Mouse (Mus musculus): ENCODE data around the gene Acadm. TPM values are rescaled to one million over a fixed set of nuclear protein-coding genes. Genes with fewer than 3 reads are reported as not detected.
A peak's percentile ranks its signal among the peaks of the same experiment; 100 is the strongest.

The Acadm gene
- total and polyA plus RNA-seq, 3 experiments = 78.5 to 224 (median 199) TPM

DNA sequence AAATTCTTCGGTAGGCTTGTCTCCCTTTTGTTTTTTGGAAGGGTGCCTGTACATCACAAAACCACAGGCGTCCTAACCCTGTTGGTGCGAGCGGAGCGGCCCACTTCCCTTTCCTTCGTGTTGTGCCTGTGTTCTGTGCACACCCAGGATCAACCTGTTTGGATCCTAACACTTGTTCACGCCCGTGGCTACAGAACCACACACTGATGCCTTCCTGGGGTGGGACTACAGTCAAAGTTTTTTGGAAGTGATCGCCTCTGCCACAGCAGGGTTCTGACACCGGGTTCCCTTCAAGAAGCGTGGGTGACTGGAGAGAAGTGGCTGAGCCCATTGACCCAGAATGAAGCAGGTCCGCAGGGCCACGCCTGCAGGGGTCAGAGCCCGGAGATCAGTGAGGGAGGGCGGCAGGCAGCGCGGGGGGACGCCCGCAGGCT is 514 bp downstream of the Acadm start (continued):
- TF ChIP-seq ETS1 (conservative IDR thresholded peaks at IDR 0.05; ENCODE audit: low read depth, low read length) (peak; percentile 16; the same call in 1 of the 2 replicates), TCF12 (IDR thresholded peaks at IDR 0.05; ENCODE audit: low read depth, low read length) (no peak), KAT2A (IDR thresholded peaks at IDR 0.05; ENCODE audit: insufficient replicate concordance, low read length) (0 out of 2 replicates have a peak, but pooled peaks have one; percentile 56), CHD2 (IDR thresholded peaks at IDR 0.05; ENCODE audit: low read length) (0 out of 2 replicates have a peak, but pooled peaks have one; percentile 9), CHD1 (IDR thresholded peaks at IDR 0.05; ENCODE audit: low read depth, low read length) (no peak; the same call in none of the 2 replicates), ZKSCAN1 (IDR thresholded peaks at IDR 0.05; ENCODE audit: borderline replicate concordance, low read depth, low read length) (no peak), JUND (conservative IDR thresholded peaks at IDR 0.05; ENCODE audit: low read depth, low read length) (no peak)

DNA sequence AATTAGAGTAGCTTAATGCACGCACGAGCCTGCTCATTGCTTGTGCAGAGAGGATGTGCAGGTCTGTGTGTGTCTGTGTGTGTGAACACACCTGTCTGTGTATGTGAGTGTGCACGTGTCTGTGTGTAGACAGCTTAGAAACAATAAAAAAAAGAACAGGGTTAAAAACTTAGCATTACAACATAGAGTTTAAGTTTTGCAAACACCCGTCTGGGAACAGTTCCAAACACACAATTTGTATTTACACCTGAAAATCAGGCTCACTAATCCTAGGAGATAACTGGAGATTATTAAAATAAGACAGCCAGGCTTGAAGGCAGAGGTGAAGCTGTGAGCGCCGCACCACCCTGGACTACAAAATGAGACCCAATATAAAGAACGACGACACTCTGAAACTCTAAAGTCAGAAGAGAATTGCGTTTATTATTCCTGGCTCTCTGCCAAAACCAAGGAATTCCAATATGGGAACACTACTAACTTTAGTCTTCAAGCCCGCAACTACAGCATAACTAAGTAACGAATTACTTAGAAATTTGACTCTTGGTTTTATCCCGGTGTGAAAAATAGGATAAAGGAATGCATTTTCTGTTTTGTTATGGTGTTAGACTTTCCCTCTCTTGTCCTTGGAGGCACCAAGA is 1.3 kb downstream of the Acadm start:
- Histone ChIP-seq H3K36me3 (replicated peaks in 1 of 2; ENCODE audit: control insufficient read depth in 1 of 2, insufficient read depth in 1 of 2, low read length in 1 of 2) (peaks cover 20 to 39% of the 10 kb centered on the region in 2 experiments), H3K27me3 (replicated peaks) (peaks cover 1% of the 10 kb centered on the region), H3K9ac (ENCODE audit: insufficient read depth, low read depth) (peak overlapping the region; percentile 47), H3K4me2 (ENCODE audit: insufficient read depth, low read depth, poor library complexity, severe bottlenecking) (peak overlapping the region; percentile 66), H3K4me3 (replicated peaks in 1 of 3; ENCODE audit: low read depth in 2 of 3, low read length in 2 of 3, poor library complexity in 1 of 3) (peak overlapping the region; percentile 69 to 92 (median 75)), H3K9me3 (replicated peaks; ENCODE audit: low read length) (no peaks in the 10 kb centered on the region), H3K79me2 (replicated peaks; ENCODE audit: control insufficient read depth, extremely low read depth, insufficient read depth, poor library complexity, severe bottlenecking) (peaks cover 13% of the 10 kb centered on the region), H3K27ac (ENCODE audit: insufficient read depth, low read depth) (no peak overlapping the region), H3K4me1 (ENCODE audit: control insufficient read depth in 1 of 2, insufficient read depth in 2 of 2) (peaks cover 2 to 35% of the 10 kb centered on the region in 2 experiments; a peak in 2 of 4 replicates)
- dilution Hi-C loops (cut with MboI; ENCODE audit: extremely low pct_ligation_motif_present, extremely low pct_unique_long_range_greater_than_20kb, low sequenced_read_pairs) = no loop called here
- in situ Hi-C loops (cut with MboI; ENCODE audit: low pct_ligation_motif_present, low pct_unique_long_range_greater_than_20kb, low sequenced_read_pairs) = no loop called here
- no peak for TF ChIP-seq MAX (IDR thresholded peaks at IDR 0.05; ENCODE audit: low read length)
- TF ChIP-seq JUN (IDR thresholded peaks at IDR 0.05; ENCODE audit: insufficient read depth, low read depth, low read length) = no peak
- TF ChIP-seq ELF1 (IDR thresholded peaks at IDR 0.05; ENCODE audit: low read depth, low read length) = no peak
- TF ChIP-seq CHD2 (IDR thresholded peaks at IDR 0.05; ENCODE audit: low read length) = no peak
- no peak for TF ChIP-seq TBP (conservative IDR thresholded peaks at IDR 0.05; ENCODE audit: low read depth, low read length)
- TF ChIP-seq RAD21 (IDR thresholded peaks at IDR 0.05; ENCODE audit: low read depth, low read length) = no peak
- no peak for TF ChIP-seq RCOR1 (conservative IDR thresholded peaks at IDR 0.05; ENCODE audit: low read depth, low read length)
- no peak for TF ChIP-seq MYC (IDR thresholded peaks at IDR 0.05; ENCODE audit: low read depth, low read length)
- TF ChIP-seq KAT2A (IDR thresholded peaks at IDR 0.05; ENCODE audit: insufficient replicate concordance, low read length) = no peak
- TF ChIP-seq SMC3 (IDR thresholded peaks at IDR 0.05; ENCODE audit: low read depth, low read length) = no peak
- no peak for TF ChIP-seq POLR2AphosphoS2 (IDR thresholded peaks at IDR 0.05; ENCODE audit: low read depth, low read length)
- no peak for DNase-seq (ENCODE audit: extremely low read depth)

DNA sequence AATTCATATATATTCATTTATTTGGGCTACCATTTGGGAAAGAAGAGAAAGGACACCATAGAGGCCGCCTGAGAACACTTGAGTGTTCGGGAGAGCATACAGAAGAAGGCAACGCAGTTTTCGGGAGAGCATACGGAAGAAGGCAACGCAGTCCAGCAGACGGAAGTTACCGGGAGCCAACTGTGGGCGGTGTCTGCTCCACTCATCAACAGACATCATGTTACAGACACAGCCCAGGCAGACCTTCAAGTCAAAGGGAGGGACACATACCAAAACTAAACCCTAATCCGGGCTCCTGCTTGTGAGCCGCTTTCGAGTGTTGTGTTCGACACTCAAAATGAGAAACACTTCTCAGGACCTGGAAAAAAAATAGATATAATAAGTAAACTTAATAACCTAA is 2.8 kb downstream of the Acadm start:
- no peak overlapping the region for H3K4me2 ChIP-seq (ENCODE audit: insufficient read depth, low read depth, poor library complexity, severe bottlenecking)
- no peak overlapping the region for H3K27ac ChIP-seq (ENCODE audit: insufficient read depth, low read depth)
- H3K36me3 ChIP-seq (replicated peaks in 1 of 2; ENCODE audit: control insufficient read depth in 1 of 2, insufficient read depth in 1 of 2, low read length in 1 of 2) = peaks cover 34 to 54% of the 10 kb centered on the region in 2 experiments
- dilution Hi-C loops (cut with MboI; ENCODE audit: extremely low pct_ligation_motif_present, extremely low pct_unique_long_range_greater_than_20kb, low sequenced_read_pairs) (no loop called here), in situ Hi-C loops (cut with MboI; ENCODE audit: low pct_ligation_motif_present, low pct_unique_long_range_greater_than_20kb, low sequenced_read_pairs) (no loop called here)
- no peaks in the 10 kb centered on the region for H3K9me3 ChIP-seq (replicated peaks; ENCODE audit: low read length)
- H3K4me1 ChIP-seq (ENCODE audit: control insufficient read depth in 1 of 2, insufficient read depth in 2 of 2) = peaks cover 2 to 32% of the 10 kb centered on the region in 2 experiments; a peak in 2 of 4 replicates
- peaks cover 13% of the 10 kb centered on the region for H3K79me2 ChIP-seq (replicated peaks; ENCODE audit: control insufficient read depth, extremely low read depth, insufficient read depth, poor library complexity, severe bottlenecking)
- no peak for TF ChIP-seq MXI1 (IDR thresholded peaks at IDR 0.05; ENCODE audit: low read depth, low read length)
- TF ChIP-seq HCFC1 (IDR thresholded peaks at IDR 0.05; ENCODE audit: low read depth, low read length) = no peak
- no peak for TF ChIP-seq POLR2A (IDR thresholded peaks at IDR 0.05; ENCODE audit: low read depth, low read length)
- no peak for TF ChIP-seq ELF1 (IDR thresholded peaks at IDR 0.05; ENCODE audit: low read depth, low read length)
- no peak for TF ChIP-seq RAD21 (IDR thresholded peaks at IDR 0.05; ENCODE audit: low read depth, low read length)
- TF ChIP-seq CHD2 (IDR thresholded peaks at IDR 0.05; ENCODE audit: low read length) = no peak
- TF ChIP-seq JUN (IDR thresholded peaks at IDR 0.05; ENCODE audit: insufficient read depth, low read depth, low read length) = no peak
- no peak for TF ChIP-seq KAT2A (IDR thresholded peaks at IDR 0.05; ENCODE audit: insufficient replicate concordance, low read length)
- TF ChIP-seq MAFK (IDR thresholded peaks at IDR 0.05; ENCODE audit: insufficient replicate concordance, low read length) = no peak
- no peak for TF ChIP-seq MYC (IDR thresholded peaks at IDR 0.05; ENCODE audit: low read depth, low read length)
- no peak for TF ChIP-seq USF2 (conservative IDR thresholded peaks at IDR 0.05; ENCODE audit: low read depth, low read length)
- TF ChIP-seq ZC3H11A (IDR thresholded peaks at IDR 0.05; ENCODE audit: low read depth, low read length) = no peak
- no peak for TF ChIP-seq MAX (IDR thresholded peaks at IDR 0.05; ENCODE audit: low read length)
- TF ChIP-seq MEF2A (IDR thresholded peaks at IDR 0.05; ENCODE audit: borderline replicate concordance, low read depth, low read length) = no peak
- no peak for TF ChIP-seq ZKSCAN1 (IDR thresholded peaks at IDR 0.05; ENCODE audit: borderline replicate concordance, low read depth, low read length)
- no peak for DNase-seq (ENCODE audit: extremely low read depth)
- H3K27me3 ChIP-seq (replicated peaks) = peaks cover 1% of the 10 kb centered on the region
- H3K4me3 ChIP-seq (replicated peaks in 1 of 3; ENCODE audit: low read depth in 2 of 3, low read length in 2 of 3, poor library complexity in 1 of 3) = no peak overlapping the region
- H3K9ac ChIP-seq (ENCODE audit: insufficient read depth, low read depth) = no peak overlapping the region
